Mouse (Mus musculus): ENCODE results near the gene Sphk2. TPM values are rescaled to one million over a fixed set of nuclear protein-coding genes. Genes with fewer than 3 reads are reported as not detected.

The Sphk2 gene
- polyA plus RNA-seq, 1 experiment from 2014 or later = 26.4 TPM

DNA sequence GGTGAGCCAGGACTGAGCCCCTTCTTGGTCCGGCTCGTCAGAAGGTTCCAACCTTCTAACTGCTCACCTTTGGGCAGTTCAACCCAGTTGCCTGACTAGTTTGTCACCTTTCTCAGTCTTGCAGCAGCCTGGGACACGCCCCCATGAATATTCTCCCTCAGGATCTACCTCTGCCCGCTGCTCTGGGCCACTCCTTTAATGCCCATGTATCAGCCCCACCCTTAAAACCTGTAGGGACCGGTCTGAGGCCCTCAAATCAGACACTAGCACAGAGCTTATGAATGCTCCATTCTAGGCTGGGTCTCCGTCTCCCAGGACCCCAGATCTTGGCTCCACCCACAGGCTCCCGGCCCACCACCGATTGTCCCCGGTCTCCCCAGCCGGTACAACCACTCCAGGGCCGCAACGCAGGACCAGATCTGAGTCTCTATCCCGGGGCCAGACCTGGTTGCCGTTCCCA, 3.1 kb downstream of the Sphk2 start:
- Histone ChIP-seq H3K36me3 (replicated peaks) (peaks cover 35% of the 10 kb centered on the region), H3K4me3 (peak overlapping the region; percentile 65), H3K27me3 (replicated peaks) (no peaks in the 10 kb centered on the region), H3K9ac (peak overlapping the region; percentile 69), H3K9me3 (no peaks in the 10 kb centered on the region), H3K27ac (peak overlapping the region; percentile 71), H3K4me2 (peak overlapping the region; percentile 83), H3K4me1 (peaks cover 60% of the 10 kb centered on the region)
- WGBS = 12% methylated on average over 14 of the region's 14 CpGs
- peak; percentile 53 for ATAC-seq (replicated peaks)

DNA sequence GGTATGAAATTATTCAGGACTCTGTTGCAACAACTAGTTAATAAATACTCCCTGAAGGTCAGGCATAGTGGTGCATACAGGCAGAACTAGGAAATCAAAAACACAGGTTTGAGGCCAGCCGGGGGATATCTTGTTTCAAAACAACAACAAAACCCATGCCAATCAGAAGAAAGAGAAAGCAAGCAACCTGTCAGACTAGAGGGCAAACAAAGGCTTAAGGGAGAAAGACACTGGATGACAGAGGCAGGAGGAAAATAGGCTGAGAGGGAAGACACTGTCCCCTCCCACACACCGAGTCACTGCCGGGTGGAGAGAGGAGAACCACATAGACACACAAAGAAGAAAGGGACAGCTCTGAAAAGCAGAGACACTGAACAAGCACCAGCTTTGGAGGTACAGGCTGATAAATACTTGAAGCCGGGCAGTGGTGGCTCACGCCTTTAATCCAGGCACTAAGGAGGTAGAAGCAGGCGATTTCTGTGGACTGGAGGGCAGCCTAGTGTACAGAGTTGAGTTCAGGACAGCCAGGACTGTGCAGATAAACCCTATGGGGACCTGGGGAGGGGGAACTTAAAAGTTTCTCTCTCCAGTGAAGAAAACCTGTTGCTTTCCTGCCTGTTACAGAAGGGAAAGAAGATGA, 3.8 kb downstream of the Sphk2 start:
- H3K27ac ChIP-seq = no peak overlapping the region
- H3K4me2 ChIP-seq = peak overlapping the region; percentile 83
- H3K27me3 ChIP-seq (replicated peaks) = no peaks in the 10 kb centered on the region
- H3K9ac ChIP-seq = 0 out of 2 replicates have a peak overlapping the region, but pooled peaks have one; percentile 69
- ATAC-seq (replicated peaks) = no peak
- peak overlapping the region; percentile 65 for H3K4me3 ChIP-seq
- H3K36me3 ChIP-seq (replicated peaks) = peaks cover 32% of the 10 kb centered on the region
- H3K9me3 ChIP-seq = no peaks in the 10 kb centered on the region
- H3K4me1 ChIP-seq = peaks cover 60% of the 10 kb centered on the region
- 90% methylated on average over 6 of the region's 6 CpGs for WGBS

DNA sequence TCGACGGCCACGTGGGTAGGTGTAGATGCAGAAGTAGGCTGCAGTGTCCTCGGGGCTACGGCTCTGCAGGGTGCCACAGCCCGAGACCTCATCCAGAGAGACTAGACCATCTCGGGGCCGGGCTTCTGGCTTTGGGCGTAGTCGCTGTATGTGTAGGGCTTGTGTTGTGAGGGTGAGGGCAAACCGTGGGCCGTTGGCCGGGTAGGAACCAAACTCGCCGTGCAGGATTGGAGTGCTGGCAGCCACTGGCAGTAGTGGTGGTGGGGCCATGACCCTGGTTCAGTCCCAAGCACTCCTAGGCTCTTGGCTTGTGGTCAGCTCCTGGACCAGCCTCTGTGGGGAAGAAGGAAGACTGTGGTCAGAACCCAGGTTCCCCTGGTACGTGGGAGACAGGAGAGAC, 4.4 kb downstream of the Sphk2 start:
- Histone ChIP-seq H3K4me1 (peaks cover 61% of the 10 kb centered on the region), H3K4me2 (no peak overlapping the region), H3K36me3 (replicated peaks) (peaks cover 32% of the 10 kb centered on the region), H3K9ac (no peak overlapping the region), H3K4me3 (no peak overlapping the region), H3K27me3 (replicated peaks) (no peaks in the 10 kb centered on the region), H3K9me3 (no peaks in the 10 kb centered on the region), H3K27ac (no peak overlapping the region)
- no peak for ATAC-seq (replicated peaks)
- WGBS = 92% methylated on average over 16 of the region's 16 CpGs

DNA sequence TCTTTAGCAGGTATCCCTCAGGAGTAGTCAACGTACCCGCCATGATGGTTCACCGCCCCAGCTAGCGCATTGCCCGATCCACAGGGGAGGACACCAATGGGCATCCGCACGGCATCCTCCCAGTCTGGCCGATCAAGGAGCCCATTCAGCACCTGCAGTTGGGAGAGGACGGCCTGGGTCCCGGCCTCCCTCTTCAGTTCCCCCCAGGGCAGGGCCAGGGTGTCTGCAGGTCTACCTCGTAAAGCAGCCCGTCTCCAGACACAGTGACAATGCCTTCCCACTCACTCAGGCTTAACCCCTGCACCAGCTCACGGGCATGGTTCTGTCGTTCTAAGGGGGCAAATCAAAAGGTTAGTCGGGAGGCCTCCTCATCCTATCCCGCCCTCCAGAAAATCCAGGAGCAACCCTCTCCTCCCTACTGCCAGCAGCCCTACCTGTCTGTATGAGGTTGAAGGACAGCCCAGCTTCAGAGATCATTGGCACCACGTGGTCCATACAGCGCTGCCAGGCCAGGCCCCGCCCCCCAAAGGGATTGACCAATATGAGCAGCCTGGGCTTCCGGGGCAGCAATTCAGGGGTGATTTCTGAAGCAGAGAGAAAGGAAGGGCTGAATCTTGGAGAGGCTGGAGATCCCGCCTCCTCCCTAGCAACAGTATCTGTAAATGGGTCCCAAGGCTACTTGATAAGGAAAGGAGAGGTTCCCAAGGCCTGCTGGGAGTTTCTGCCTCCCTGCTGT, 5.6 kb downstream of the Sphk2 start:
- Histone ChIP-seq H3K27ac (no peak overlapping the region), H3K9me3 (no peaks in the 10 kb centered on the region), H3K27me3 (replicated peaks) (no peaks in the 10 kb centered on the region), H3K4me3 (no peak overlapping the region), H3K9ac (no peak overlapping the region), H3K4me1 (peaks cover 70% of the 10 kb centered on the region), H3K36me3 (replicated peaks) (peaks cover 32% of the 10 kb centered on the region), H3K4me2 (no peak overlapping the region)
- 91% methylated on average over 21 of the region's 21 CpGs for WGBS
- no peak for ATAC-seq (replicated peaks)

DNA sequence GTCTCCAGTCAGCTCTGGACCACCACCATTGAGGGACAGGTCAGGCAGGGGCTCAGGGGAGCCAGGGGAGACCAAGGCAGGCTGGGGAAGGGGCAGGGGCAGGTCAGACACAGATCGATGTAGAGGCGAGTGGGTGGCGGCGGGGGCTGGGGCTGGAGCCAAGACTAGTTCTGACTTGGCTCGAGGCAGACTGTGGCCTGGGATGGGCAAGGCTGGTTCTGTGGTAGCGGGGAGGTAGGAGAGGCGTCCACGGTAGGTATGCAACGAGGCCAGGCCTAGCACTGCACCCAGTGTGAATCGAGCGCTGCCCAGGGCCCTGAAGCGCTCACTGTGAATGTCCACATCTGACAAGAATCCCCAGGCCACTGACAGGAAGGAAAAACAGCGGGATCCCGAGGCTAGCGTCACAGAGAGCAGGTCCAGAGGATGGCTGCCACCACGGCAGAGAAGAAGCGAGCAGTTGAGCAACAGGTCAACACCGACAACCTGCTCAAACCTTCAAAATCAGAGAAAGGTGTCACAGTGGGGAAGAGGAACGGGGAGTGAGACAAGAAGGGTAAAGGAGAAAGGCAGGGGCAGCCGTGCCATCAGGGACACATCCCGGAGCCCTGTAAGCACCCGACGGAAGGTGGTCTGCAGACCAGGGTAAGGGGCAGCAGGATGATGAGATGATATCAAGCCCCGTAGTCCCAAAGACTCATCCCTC, 6.3 kb downstream of the Sphk2 start:
- ATAC-seq (replicated peaks) = no peak
- H3K4me1 ChIP-seq = peaks cover 70% of the 10 kb centered on the region
- H3K36me3 ChIP-seq (replicated peaks) = peaks cover 32% of the 10 kb centered on the region
- WGBS = 92% methylated on average over 24 of the region's 24 CpGs
- no peaks in the 10 kb centered on the region for H3K27me3 ChIP-seq (replicated peaks)
- no peak overlapping the region for H3K4me2 ChIP-seq
- H3K9me3 ChIP-seq = no peaks in the 10 kb centered on the region
- no peak overlapping the region for H3K4me3 ChIP-seq
- H3K27ac ChIP-seq = no peak overlapping the region
- no peak overlapping the region for H3K9ac ChIP-seq

DNA sequence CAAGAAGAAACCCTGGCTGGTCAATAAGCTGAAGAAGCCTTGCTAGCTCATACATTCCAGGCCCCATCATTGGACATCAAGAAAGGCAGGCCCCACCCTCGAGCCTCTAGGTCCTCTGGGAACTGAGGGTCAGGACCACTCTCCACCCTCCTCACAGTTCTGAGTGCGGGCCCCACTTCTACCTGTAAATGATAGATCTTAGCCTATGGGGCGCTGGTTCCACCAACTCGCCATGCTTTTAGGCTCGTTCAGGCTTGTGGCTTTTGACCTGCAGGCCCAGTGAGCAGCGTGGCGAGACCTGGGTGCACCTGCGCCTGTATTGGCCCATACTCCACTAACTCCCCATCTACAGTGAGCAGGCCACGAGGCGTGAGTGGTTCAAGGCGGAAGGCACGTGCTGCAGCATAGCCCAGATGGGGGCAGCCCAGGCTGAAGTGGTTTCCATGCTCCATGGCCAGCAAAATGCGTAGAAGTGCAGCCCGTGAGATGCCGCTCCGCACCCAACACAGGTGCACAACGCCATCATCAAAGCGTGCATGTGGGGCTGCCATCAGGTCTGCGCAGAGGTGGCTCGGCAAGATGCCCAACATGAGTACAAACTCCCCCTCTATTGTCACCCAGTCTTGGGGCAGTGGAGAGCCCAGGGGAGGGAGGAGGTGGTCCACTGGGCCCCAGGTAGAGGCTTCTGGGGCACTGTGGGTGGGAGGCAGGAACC, 7.2 kb downstream of the Sphk2 start:
- Histone ChIP-seq H3K36me3 (replicated peaks) (peaks cover 32% of the 10 kb centered on the region), H3K27me3 (replicated peaks) (no peaks in the 10 kb centered on the region), H3K27ac (peak overlapping the region; percentile 79), H3K9me3 (no peaks in the 10 kb centered on the region), H3K4me3 (no peak overlapping the region), H3K9ac (no peak overlapping the region), H3K4me2 (no peak overlapping the region), H3K4me1 (peaks cover 70% of the 10 kb centered on the region)
- ATAC-seq (replicated peaks) = no peak
- WGBS = 94% methylated on average over 20 of the region's 20 CpGs

DNA sequence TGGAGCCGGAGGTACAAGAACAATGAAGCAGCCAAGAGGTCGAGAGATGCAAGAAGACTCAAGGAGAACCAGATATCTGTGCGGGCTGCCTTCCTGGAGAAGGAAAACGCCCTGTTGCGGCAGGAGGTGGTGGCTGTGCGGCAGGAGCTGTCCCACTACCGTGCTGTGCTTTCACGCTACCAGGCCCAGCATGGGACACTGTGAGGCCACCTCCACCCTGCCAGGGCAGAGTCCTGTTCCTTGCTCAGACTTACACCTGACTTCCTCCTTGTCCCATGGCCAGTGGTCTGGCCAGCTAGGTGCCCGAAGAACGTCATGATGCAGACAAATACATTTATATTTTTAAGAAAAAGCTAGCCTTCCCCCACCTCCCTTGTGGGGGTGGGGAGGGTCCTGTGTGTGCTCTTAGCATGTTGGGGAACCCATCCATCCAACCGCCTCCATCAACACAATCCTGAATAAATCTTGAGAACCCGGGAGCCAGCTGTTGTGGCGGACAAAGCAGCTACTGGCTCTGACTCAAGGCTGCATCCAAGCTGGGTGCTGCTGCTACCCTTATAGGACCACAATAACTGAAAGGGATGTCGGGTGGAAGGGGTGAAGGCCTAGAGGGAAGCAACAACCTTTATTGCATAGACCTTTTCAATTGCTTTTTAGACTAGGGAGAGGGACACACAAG, 8.0 kb downstream of the Sphk2 start:
- no peak overlapping the region for H3K9ac ChIP-seq
- no peaks in the 10 kb centered on the region for H3K9me3 ChIP-seq
- ATAC-seq (replicated peaks) = no peak
- peak overlapping the region; percentile 79 for H3K27ac ChIP-seq
- H3K36me3 ChIP-seq (replicated peaks) = peaks cover 32% of the 10 kb centered on the region
- peak overlapping the region; percentile 91 for H3K4me2 ChIP-seq
- H3K27me3 ChIP-seq (replicated peaks) = no peaks in the 10 kb centered on the region
- H3K4me1 ChIP-seq = peaks cover 73% of the 10 kb centered on the region
- H3K4me3 ChIP-seq = no peak overlapping the region; the same call in 1 of the 2 replicates
- WGBS = 64% methylated on average over 14 of the region's 14 CpGs

DNA sequence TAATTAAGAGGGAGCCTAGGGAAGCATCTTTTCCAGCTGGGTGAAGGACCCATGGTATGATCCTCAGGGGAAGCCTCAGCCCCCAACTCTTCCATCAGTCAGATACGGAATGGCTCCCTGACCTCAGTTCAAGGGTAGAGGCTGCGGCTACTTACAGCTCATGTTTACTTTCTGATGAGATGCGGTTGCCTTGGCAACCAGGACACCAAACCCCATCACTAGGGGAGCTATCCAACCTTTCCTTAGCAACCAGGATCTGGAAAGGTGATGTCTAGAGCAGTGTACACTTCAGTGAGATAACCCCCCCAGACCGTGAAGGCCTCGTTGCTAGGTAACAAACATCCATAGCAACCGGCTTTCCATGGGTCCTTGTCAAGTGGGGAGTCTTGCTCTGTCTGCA, 8.8 kb downstream of the Sphk2 start:
- peaks cover 32% of the 10 kb centered on the region for H3K36me3 ChIP-seq (replicated peaks)
- peak overlapping the region; percentile 91 for H3K4me2 ChIP-seq
- H3K9me3 ChIP-seq = no peaks in the 10 kb centered on the region
- peak overlapping the region; percentile 79 for H3K27ac ChIP-seq
- no peak overlapping the region; the same call in 1 of the 2 replicates for H3K4me3 ChIP-seq
- no peak overlapping the region for H3K9ac ChIP-seq
- 23% methylated on average over 6 of the region's 6 CpGs for WGBS
- peak; percentile 32; the same call in 1 of the 2 replicates for ATAC-seq (replicated peaks)
- no peaks in the 10 kb centered on the region for H3K27me3 ChIP-seq (replicated peaks)
- peaks cover 66% of the 10 kb centered on the region for H3K4me1 ChIP-seq

DNA sequence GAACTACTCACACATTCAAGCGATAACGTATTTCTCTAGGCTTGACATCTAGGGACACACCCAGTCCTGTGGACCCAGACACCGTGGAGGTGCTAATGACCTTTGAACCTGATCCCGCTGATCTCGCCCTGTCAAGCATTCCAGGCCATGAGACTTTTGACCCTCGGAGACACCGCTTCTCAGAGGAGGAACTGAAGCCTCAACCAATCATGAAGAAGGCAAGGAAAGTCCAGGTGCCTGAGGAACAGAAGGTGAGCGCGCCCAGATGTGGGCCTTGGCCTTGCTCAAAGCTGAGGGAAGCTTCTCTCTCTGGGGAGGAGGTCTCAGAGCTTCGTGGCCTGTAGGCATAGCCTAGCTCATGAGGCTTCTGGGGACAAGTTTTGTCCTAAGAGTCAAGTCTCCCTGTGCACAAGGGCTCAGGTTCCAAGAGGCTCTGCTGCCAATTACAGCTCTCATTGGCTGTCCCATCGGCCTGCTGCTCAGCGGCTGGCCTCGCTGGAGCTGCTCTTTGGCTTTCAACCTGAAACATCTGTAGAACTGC, 9.5 kb downstream of the Sphk2 start:
- peaks cover 31% of the 10 kb centered on the region for H3K36me3 ChIP-seq (replicated peaks)
- no peaks in the 10 kb centered on the region for H3K27me3 ChIP-seq (replicated peaks)
- WGBS = 56% methylated on average over 13 of the region's 13 CpGs
- H3K4me2 ChIP-seq = peak overlapping the region; percentile 91
- H3K9me3 ChIP-seq = no peaks in the 10 kb centered on the region
- no peak overlapping the region for H3K4me3 ChIP-seq
- no peak for ATAC-seq (replicated peaks)
- H3K4me1 ChIP-seq = peaks cover 71% of the 10 kb centered on the region
- H3K27ac ChIP-seq = peak overlapping the region; percentile 79
- 0 out of 2 replicates have a peak overlapping the region, but pooled peaks have one; percentile 23 for H3K9ac ChIP-seq

DNA sequence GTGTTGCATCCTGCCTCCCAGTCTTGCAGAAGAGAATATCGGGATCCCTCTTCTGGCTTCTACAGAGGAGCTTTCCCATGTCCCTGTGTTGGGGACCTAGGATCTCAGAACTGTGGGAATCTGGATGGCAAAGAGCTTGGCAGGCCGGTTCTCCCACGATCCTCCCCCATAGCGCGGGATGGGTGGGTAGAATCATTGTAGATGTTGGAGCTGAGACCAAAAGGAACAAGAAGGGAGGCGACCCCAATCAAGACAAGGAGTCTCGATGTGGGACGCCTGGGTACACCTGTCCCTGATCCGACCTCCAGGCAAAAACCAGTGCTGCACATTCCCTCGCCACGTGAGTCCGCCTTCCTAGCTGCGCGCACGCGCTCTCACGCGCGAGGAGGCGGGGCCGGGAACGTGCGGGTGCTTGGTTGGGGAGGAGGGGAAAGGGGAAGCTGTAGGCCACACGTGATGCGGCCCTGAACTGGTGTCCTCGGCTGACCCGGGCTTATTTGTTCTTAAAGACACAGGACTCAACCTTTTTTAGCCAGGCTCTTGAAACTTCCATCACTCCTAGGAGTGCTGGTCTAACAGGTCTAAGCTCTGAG, 10.3 kb downstream of the Sphk2 start:
- under 1% methylated on average over 27 of the region's 27 CpGs for WGBS
- Histone ChIP-seq H3K9ac (peak overlapping the region; percentile 23), H3K4me1 (peaks cover 77% of the 10 kb centered on the region), H3K4me2 (peak overlapping the region; percentile 91), H3K4me3 (peak overlapping the region; percentile 52), H3K27ac (peak overlapping the region; percentile 67), H3K36me3 (replicated peaks) (peaks cover 23% of the 10 kb centered on the region), H3K9me3 (no peaks in the 10 kb centered on the region), H3K27me3 (replicated peaks) (no peaks in the 10 kb centered on the region)
- ATAC-seq (replicated peaks) = no peak

DNA sequence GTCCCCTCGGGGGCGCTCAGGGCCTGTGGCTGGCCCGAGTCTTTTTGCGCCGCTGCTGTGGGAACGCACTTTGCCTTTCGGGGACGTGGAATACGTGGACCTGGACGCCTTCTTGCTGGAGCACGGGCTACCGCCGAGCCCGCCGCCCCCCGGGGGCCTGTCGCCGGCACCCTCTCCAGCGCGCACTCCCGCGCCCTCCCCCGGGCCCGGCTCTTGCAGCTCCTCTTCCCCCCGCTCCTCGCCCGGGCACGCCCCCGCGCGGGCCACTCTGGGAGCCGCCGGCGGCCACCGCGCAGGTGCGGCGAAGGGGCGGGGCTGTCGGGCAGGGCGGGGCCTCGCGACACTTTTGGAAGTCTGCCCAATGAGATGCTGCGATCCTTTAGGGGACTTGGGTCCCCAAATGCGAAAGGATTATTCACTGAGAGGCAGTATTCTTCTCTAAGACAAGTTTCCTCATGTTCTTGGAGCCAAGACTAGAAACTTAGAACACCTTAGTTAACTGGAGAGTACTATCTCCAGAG, 11.0 kb downstream of the Sphk2 start:
- Histone ChIP-seq H3K4me3 (peak overlapping the region; percentile 52), H3K9ac (peak overlapping the region; percentile 68), H3K27me3 (replicated peaks) (no peaks in the 10 kb centered on the region), H3K4me2 (peak overlapping the region; percentile 91), H3K9me3 (no peaks in the 10 kb centered on the region), H3K27ac (peak overlapping the region; percentile 67), H3K36me3 (replicated peaks) (peaks cover 18% of the 10 kb centered on the region), H3K4me1 (peaks cover 78% of the 10 kb centered on the region)
- ATAC-seq (replicated peaks) = no peak
- under 1% methylated on average over 43 of the region's 45 CpGs for WGBS
